Mouse (Mus musculus): ENCODE results near the gene Lyrm4. TPM values are rescaled to one million over a fixed set of nuclear protein-coding genes. Genes with fewer than 3 reads are reported as not detected.

Lyrm4 gene
- polyA plus RNA-seq, 1 experiment = 2.6 TPM

GRCm38 (mm10) chr13:36081591-36081990 is 35.7 kb downstream of the Lyrm4 start:
- H3K4me3 ChIP-seq (ENCODE audit: low read depth, low read length) = no peak overlapping the region
- WGBS = 86% methylated on average over 3 of the region's 3 CpGs
- no peaks in the 10 kb centered on the region for H3K27me3 ChIP-seq (ENCODE audit: control insufficient read depth, insufficient read depth, low read length)
- peaks cover 4% of the 10 kb centered on the region; the same call in 1 of the 2 replicates for H3K36me3 ChIP-seq (ENCODE audit: control insufficient read depth, insufficient read depth, low read length)
- no peak for TF ChIP-seq CTCF (IDR thresholded peaks at IDR 0.05; ENCODE audit: extremely low read depth, insufficient read length, insufficient replicate concordance, low read depth, low read length)
- TF ChIP-seq POLR2A (IDR thresholded peaks at IDR 0.05; ENCODE audit: low read depth, low read length) = no peak
- no peaks in the 10 kb centered on the region for H3K4me1 ChIP-seq (ENCODE audit: control insufficient read depth, insufficient read depth, insufficient read length, low read length)
- no peak overlapping the region for H3K27ac ChIP-seq (ENCODE audit: insufficient read depth, low read depth, low read length)

GRCm38 (mm10) chr13:36074484-36074883 is 42.8 kb downstream of the Lyrm4 start:
- no peak overlapping the region for H3K4me3 ChIP-seq (ENCODE audit: low read depth, low read length)
- no peaks in the 10 kb centered on the region for H3K4me1 ChIP-seq (ENCODE audit: control insufficient read depth, insufficient read depth, insufficient read length, low read length)
- no peak overlapping the region for H3K27ac ChIP-seq (ENCODE audit: insufficient read depth, low read depth, low read length)
- no peak for TF ChIP-seq POLR2A (IDR thresholded peaks at IDR 0.05; ENCODE audit: low read depth, low read length)
- TF ChIP-seq CTCF (IDR thresholded peaks at IDR 0.05; ENCODE audit: extremely low read depth, insufficient read length, insufficient replicate concordance, low read depth, low read length) = no peak
- no peaks in the 10 kb centered on the region for H3K36me3 ChIP-seq (ENCODE audit: control insufficient read depth, insufficient read depth, low read length)
- 84% methylated on average over 3 of the region's 3 CpGs for WGBS
- H3K27me3 ChIP-seq (ENCODE audit: control insufficient read depth, insufficient read depth, low read length) = no peaks in the 10 kb centered on the region

- no peaks in the 10 kb centered on the region for H3K36me3 ChIP-seq (ENCODE audit: control insufficient read depth, insufficient read depth, low read length)
- 82% methylated on average over 2 of the region's 2 CpGs for WGBS
- no peak overlapping the region for H3K4me3 ChIP-seq (ENCODE audit: low read depth, low read length)
- no peak overlapping the region for H3K27ac ChIP-seq (ENCODE audit: insufficient read depth, low read depth, low read length)
- no peaks in the 10 kb centered on the region for H3K4me1 ChIP-seq (ENCODE audit: control insufficient read depth, insufficient read depth, insufficient read length, low read length)
- TF ChIP-seq CTCF (IDR thresholded peaks at IDR 0.05; ENCODE audit: extremely low read depth, insufficient read length, insufficient replicate concordance, low read depth, low read length) (no peak), POLR2A (IDR thresholded peaks at IDR 0.05; ENCODE audit: low read depth, low read length) (no peak)
- no peaks in the 10 kb centered on the region for H3K27me3 ChIP-seq (ENCODE audit: control insufficient read depth, insufficient read depth, low read length)
These were observed 50.6 kb downstream of the Lyrm4 start for GRCm38 (mm10) chr13:36066676-36067075.

- H3K27ac ChIP-seq (ENCODE audit: insufficient read depth, low read depth, low read length) = no peak overlapping the region
- 96% methylated on average over 2 of the region's 2 CpGs for WGBS
- no peaks in the 10 kb centered on the region for H3K27me3 ChIP-seq (ENCODE audit: control insufficient read depth, insufficient read depth, low read length)
- TF ChIP-seq CTCF (IDR thresholded peaks at IDR 0.05; ENCODE audit: extremely low read depth, insufficient read length, insufficient replicate concordance, low read depth, low read length) (no peak), POLR2A (IDR thresholded peaks at IDR 0.05; ENCODE audit: low read depth, low read length) (no peak)
- no peaks in the 10 kb centered on the region for H3K36me3 ChIP-seq (ENCODE audit: control insufficient read depth, insufficient read depth, low read length)
- H3K4me1 ChIP-seq (ENCODE audit: control insufficient read depth, insufficient read depth, insufficient read length, low read length) = no peaks in the 10 kb centered on the region
- no peak overlapping the region for H3K4me3 ChIP-seq (ENCODE audit: low read depth, low read length)
These were observed 59.8 kb downstream of the Lyrm4 start for GRCm38 (mm10) chr13:36057489-36057888.

GRCm38 (mm10) chr13:36056925-36057324 is 60.4 kb downstream of the Lyrm4 start:
- H3K27me3 ChIP-seq (ENCODE audit: control insufficient read depth, insufficient read depth, low read length) = no peaks in the 10 kb centered on the region
- no peak overlapping the region for H3K4me3 ChIP-seq (ENCODE audit: low read depth, low read length)
- 87% methylated on average over 4 of the region's 4 CpGs for WGBS
- H3K36me3 ChIP-seq (ENCODE audit: control insufficient read depth, insufficient read depth, low read length) = no peaks in the 10 kb centered on the region
- no peak for TF ChIP-seq CTCF (IDR thresholded peaks at IDR 0.05; ENCODE audit: extremely low read depth, insufficient read length, insufficient replicate concordance, low read depth, low read length)
- no peak for TF ChIP-seq POLR2A (IDR thresholded peaks at IDR 0.05; ENCODE audit: low read depth, low read length)
- H3K27ac ChIP-seq (ENCODE audit: insufficient read depth, low read depth, low read length) = no peak overlapping the region
- H3K4me1 ChIP-seq (ENCODE audit: control insufficient read depth, insufficient read depth, insufficient read length, low read length) = no peaks in the 10 kb centered on the region

GRCm38 (mm10) chr13:36056509-36056908 is 60.8 kb downstream of the Lyrm4 start:
- WGBS = 85% methylated on average over 1 of the region's 1 CpGs
- Histone ChIP-seq H3K27ac (ENCODE audit: insufficient read depth, low read depth, low read length) (no peak overlapping the region), H3K27me3 (ENCODE audit: control insufficient read depth, insufficient read depth, low read length) (no peaks in the 10 kb centered on the region), H3K4me3 (ENCODE audit: low read depth, low read length) (no peak overlapping the region), H3K4me1 (ENCODE audit: control insufficient read depth, insufficient read depth, insufficient read length, low read length) (no peaks in the 10 kb centered on the region), H3K36me3 (ENCODE audit: control insufficient read depth, insufficient read depth, low read length) (no peaks in the 10 kb centered on the region)
- TF ChIP-seq CTCF (IDR thresholded peaks at IDR 0.05; ENCODE audit: extremely low read depth, insufficient read length, insufficient replicate concordance, low read depth, low read length) (no peak), POLR2A (IDR thresholded peaks at IDR 0.05; ENCODE audit: low read depth, low read length) (no peak)

- Histone ChIP-seq H3K27me3 (ENCODE audit: control insufficient read depth, insufficient read depth, low read length) (no peaks in the 10 kb centered on the region), H3K36me3 (ENCODE audit: control insufficient read depth, insufficient read depth, low read length) (no peaks in the 10 kb centered on the region), H3K4me1 (ENCODE audit: control insufficient read depth, insufficient read depth, insufficient read length, low read length) (no peaks in the 10 kb centered on the region), H3K27ac (ENCODE audit: insufficient read depth, low read depth, low read length) (no peak overlapping the region), H3K4me3 (ENCODE audit: low read depth, low read length) (no peak overlapping the region)
- 85% methylated on average over 4 of the region's 4 CpGs for WGBS
- TF ChIP-seq POLR2A (IDR thresholded peaks at IDR 0.05; ENCODE audit: low read depth, low read length) (no peak), CTCF (IDR thresholded peaks at IDR 0.05; ENCODE audit: extremely low read depth, insufficient read length, insufficient replicate concordance, low read depth, low read length) (no peak)
These were observed 81.8 kb downstream of the Lyrm4 start for GRCm38 (mm10) chr13:36035528-36035927.

- no peak overlapping the region for H3K27ac ChIP-seq (ENCODE audit: insufficient read depth, low read depth, low read length)
These were observed 85.4 kb downstream of the Lyrm4 start for GRCm38 (mm10) chr13:36031959-36032358.

More at GRCm38 (mm10) chr13:36031959-36032358, 85.4 kb downstream of the Lyrm4 start:
- no peaks in the 10 kb centered on the region for H3K4me1 ChIP-seq (ENCODE audit: control insufficient read depth, insufficient read depth, insufficient read length, low read length)
- WGBS = 40% methylated on average over 9 of the region's 9 CpGs
- no peaks in the 10 kb centered on the region for H3K27me3 ChIP-seq (ENCODE audit: control insufficient read depth, insufficient read depth, low read length)
- no peaks in the 10 kb centered on the region for H3K36me3 ChIP-seq (ENCODE audit: control insufficient read depth, insufficient read depth, low read length)
- H3K4me3 ChIP-seq (ENCODE audit: low read depth, low read length) = no peak overlapping the region
- TF ChIP-seq POLR2A (IDR thresholded peaks at IDR 0.05; ENCODE audit: low read depth, low read length) (no peak), CTCF (IDR thresholded peaks at IDR 0.05; ENCODE audit: extremely low read depth, insufficient read length, insufficient replicate concordance, low read depth, low read length) (no peak)
